Mouse (Mus musculus) erythroid progenitor cell, adult 5-6 weeks (primary cell): Measurements from ENCODE around the gene Ddx55. TPM values are rescaled to one million over a fixed set of nuclear protein-coding genes. Genes with fewer than 3 reads are reported as not detected.

Experiments
- ATAC-seq: replicated peaks from 2 replicates; pipeline ENCODE4 v1.8.0; 2016; ENCODE audit warnings: moderate number of reproducible peaks, mild to moderate bottlenecking, moderate TSS enrichment, inconsistent platforms; ENCODE audit not compliant: poor library complexity, low FRiP score, severe bottlenecking
- total RNA-seq, 2 experiments: library from RNA; stranded (forward) in 1 of 2; stranded (reverse) in 1 of 2; fragments of 150-400 nt in 1 of 2; fragments of 186-747, 209-891 nt in 1 of 2; gene quantifications; 2 replicates each; pipeline versions ENCODE4 v1.2.3 to v1.2.4; 2015 to 2017; ENCODE audit warnings: low replicate concordance in 2 of 2

Gene Ddx55
- total RNA-seq (2015; ENCODE audit: low replicate concordance) = 5.8 and 9.6 TPM in 2 replicates
- 5.0 and 10.5 TPM in 2 replicates for total RNA-seq (2017; ENCODE audit: low replicate concordance)

DNA sequence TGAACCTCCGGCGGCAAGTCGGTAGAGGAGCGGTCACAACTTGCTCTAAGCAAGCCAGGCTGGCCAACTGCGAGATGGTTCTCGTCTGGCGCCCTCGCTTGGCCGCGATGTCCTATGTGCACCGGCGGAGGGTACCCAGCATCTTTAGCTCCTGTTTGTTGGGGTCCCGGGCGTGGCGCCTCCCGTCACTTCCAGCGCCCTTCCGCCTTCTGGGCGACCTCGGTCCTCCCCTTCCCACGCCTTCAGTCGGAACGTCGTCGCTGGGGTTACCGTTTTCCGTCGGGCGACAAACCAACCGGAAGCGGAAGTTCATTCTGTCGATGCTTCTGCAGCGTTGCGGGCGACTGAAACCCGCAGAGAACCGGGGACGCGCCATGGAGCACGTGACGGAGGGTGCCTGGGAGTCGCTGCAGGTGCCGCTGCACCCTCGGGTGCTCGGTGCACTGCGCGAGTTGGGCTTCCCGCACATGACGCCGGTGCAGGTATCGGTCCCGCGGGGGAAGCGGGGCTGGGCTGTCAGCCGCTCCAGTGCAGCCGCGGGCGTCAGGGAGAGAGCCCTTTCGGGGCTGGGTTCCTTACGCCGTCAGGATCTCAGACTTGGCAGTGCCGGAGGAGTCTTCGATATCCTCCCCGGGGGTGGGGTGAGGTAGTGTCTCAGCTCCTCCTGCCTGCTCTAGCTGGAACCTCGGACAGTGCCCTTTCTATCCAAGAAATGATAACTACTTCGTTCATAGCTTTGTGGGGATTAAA is at the start of gene Ddx55:
Gene Ddx55, plus strand, starts transcription at position 307 of the 750 bp plus-strand sequence.
- peak; percentile 96 for ATAC-seq

GRCm38 (mm10) chr5:124503742-124504141 is 48.9 kb upstream of the Ddx55 start:
- ATAC-seq = no peak

GRCm38 (mm10) chr5:124505235-124505634 is 47.4 kb upstream of the Ddx55 start:
- no peak for ATAC-seq

DNA sequence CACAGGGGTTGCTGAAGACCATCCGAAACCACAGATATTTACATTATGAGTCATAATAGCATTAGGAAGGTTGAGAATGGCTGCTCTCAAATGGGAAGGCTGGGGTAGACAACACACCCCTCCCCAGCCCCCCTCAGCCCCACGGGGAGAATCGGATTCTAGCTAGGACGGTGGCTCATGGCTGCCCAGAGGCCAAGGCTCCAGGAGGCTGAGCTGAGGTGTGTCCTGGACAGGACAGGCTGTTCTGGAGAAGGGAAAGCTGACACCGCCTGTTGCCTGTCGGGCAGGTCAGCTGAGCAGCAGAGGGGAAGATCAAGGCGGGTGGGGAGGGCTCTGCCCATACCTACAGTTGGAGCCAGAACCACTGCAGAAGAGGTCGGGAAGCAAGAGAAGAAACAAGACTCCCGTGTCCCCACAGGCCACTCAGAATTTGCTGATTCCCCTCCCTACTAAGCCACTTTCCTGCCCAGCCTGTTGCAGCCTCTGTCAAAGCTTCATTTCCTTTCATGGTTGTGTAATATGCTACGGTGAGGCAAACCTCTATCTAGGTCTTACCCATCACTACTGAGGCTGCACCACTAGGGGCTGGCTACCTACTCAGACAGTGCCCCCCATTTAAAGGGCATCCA is 45.8 kb upstream of the Ddx55 start:
- ATAC-seq = no peak

DNA sequence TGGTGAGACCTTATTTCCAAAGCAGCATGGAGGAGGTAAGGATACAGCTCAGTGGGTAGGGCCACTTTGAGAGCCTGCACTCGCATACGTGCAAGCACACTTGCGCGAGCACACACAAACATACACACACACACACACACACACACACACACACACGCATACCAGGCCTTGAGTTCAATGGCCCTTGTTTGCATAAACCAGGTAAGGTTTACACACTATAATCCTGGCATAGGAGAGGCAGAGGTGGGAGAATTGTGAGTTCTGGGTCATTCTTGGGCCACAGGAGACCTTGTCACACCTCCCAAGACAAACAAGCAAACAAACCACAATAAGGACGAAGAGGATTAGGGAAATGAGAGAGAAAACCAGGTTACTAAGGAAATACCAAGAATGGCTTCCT is 43.5 kb upstream of the Ddx55 start:
- ATAC-seq = no peak

DNA sequence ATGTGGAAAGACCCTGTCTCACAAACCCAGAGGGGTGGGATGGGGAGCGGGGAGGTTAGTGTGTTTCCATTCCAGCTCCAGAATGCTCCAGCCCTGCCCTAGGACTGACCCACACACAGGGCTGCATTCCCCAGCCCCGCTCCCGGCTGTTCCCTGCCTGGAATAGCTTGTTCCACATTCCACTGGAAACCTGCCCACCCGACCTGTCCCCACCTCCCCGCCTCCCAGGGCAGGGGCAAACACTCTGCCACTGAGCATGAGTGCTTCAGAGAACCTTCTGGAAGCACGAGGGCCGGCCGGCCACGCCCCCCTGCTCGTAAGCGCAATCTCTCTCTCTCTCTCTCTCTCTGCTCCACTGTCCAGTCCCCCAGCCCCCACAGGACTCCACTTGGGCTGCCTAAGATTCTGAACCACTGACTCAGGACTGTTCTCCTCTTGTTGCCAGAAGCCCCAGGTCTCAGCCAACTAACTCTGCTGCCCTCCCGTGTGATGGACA is 42.9 kb upstream of the Ddx55 start:
- no peak for ATAC-seq

GRCm38 (mm10) chr5:124510536-124511050 is 42.1 kb upstream of the Ddx55 start:
- ATAC-seq = no peak

DNA sequence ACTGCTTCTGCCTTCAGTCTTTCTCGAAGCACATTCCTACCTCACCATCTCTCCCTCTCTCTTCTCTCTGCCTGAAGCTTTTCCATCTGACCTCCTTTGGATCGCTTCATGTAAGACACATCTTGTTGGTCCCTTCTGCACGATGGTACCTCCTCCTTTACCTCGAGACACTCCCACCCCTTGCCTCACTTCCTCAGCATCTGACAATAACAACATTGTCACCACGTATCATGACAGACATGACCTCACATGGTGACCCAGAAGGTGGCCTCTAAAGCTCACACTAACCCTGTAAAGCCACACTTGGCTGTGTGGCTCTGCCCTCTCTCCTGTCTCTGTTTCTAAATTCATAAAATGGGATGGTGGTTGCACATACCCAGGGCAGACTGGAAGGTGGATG is 36.9 kb upstream of the Ddx55 start:
- no peak for ATAC-seq

GRCm38 (mm10) chr5:124518648-124519047 is 34.0 kb upstream of the Ddx55 start:
- no peak for ATAC-seq

GRCm38 (mm10) chr5:124521588-124521987 is 31.1 kb upstream of the Ddx55 start:
- ATAC-seq = no peak

GRCm38 (mm10) chr5:124523032-124523431 is 29.6 kb upstream of the Ddx55 start:
- peak; percentile 58; the same call in 1 of the 2 replicates for ATAC-seq

DNA sequence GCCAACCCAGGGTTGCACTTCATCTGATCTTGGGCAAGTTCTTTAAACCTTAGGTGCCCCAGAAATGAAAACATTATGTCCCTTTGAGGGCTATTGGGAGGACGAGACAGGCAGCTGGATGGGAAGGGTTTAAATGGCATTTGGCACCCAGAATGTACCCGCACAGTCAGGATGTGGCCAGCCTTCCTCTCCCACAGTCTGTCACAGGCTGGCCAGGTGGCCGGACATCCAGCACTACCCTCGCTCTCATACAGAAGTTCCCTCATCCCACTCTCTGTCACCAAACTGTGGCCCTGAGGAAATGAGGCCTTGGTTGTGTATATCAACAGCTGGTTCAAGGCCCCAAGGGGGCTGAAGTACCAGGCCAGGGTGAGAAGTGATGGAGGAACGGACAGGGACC is 27.7 kb upstream of the Ddx55 start:
- ATAC-seq = no peak

GRCm38 (mm10) chr5:124528351-124528750 is 24.3 kb upstream of the Ddx55 start:
- no peak for ATAC-seq

DNA sequence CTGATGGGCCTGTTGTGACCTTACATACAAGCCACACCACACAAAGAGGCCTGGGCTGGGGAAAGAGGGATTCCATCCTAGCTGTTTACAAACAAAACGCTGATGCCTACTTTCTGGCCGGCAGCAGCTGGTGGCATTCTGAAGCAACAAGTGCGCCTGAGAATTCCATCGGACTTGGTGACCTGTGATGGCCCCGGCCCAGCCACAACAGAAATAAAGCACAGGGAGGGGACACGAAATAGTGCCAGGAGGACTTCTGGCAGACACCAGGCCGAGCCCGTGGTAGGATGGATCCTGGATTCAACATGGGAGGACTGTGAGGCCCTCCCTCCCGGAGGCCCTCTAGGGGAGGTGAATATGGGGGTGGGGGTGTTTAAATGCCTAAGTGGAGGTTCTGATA is 23.9 kb upstream of the Ddx55 start:
- no peak for ATAC-seq

DNA sequence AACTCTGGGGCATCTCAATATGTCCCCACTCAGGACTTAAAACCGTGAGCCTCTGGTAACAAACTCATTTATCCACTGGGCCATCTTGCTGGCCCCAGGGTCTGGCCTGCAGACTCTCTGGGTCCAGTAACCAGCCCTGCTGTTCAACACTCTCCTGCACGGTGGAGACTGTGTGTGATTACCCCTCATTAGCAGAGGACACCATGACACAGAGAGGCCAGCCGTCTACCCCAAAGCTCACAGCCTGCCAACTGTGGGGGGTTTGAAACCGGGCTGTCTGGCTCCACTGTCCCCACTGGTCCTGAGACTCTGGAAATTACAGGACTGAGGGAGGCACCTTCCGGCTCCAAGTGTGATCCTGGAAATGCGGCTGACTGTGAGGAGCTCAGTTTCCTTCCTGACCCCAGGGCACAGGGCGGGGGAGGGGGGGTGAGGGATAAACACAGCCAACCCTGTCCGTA is 23.4 kb upstream of the Ddx55 start:
- no peak for ATAC-seq

- ATAC-seq = no peak
Measured at GRCm38 (mm10) chr5:124529697-124530096, 23.0 kb upstream of the Ddx55 start.

DNA sequence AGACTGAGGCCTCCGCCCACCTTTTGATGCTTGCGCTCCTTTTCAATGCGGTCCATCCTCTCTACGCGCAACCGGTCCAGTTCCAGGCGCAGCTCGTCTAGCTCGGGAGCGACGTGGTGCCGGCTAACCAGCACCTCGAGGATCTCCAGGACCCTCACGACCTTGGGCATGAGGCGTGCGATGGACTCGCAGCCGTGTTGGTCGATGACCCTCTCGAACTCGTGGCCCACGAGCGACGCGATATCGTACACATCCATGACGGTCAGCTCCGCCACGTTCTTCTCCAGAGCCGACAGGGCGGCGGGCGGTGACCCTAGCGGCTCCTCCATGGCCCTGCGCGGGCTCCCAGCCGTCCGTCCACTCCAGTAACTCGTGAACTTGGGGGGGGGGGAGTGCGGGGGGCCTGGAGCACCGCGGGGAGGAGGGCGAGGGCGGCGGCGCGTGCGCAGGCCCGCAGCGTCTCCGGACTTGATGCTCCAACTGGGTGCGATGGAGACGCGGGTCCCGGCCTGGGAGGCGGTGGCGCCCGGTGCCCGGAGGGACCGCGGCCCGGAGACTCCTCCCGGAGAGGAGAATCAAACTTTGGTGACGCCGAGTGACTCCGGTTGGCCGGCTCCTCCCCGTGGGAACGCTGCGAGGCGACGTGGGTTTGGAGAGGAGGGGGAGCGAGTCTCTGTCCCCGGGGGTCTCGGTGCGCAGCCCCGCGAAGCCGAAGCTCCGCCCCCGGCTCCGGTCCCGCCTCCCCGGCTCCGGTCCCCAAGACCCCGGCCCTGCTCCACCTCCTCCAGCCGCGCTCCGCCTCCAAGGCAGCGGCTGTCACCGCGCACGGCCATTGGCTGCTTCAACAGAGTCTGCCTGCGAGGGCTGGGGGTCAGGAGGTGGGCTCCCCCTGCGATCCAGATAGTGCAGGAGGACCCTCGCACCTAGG is 21.7 kb upstream of the Ddx55 start, which contains the start of gene Rilpl1:
Gene Rilpl1, minus strand, starts transcription at position 737 of the 928 bp plus-strand sequence.
- ATAC-seq = no peak

GRCm38 (mm10) chr5:124531583-124531930 is 21.1 kb upstream of the Ddx55 start:
- no peak for ATAC-seq

- no peak for ATAC-seq
Measured at GRCm38 (mm10) chr5:124532451-124532850, 20.2 kb upstream of the Ddx55 start.

DNA sequence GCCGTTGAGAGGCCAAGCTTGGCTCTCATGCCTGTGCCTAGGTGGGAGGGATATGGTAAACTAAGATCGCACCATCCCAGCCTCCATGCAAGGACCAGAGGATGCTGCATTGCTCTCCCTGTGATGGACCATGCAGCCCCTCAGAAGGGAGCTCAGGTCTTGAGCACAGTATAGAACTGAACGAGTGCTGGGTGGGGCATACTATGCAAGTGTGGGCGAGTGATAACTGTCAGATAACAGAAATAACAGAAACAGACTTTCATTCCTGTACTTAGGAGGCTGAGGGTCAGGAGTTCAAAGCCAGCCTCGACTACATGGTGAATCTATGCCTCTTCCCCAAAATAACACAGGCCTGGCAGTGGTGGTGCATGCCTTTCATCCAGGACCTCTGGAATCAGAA is 17.6 kb upstream of the Ddx55 start:
- ATAC-seq = no peak
